Mouse (Mus musculus) erythroid progenitor cell, adult 5-6 weeks (primary cell): ENCODE measurements around the gene Gm49378. TPM values are rescaled to one million over a fixed set of nuclear protein-coding genes. Genes with fewer than 3 reads are reported as not detected.

Experiments used
- ATAC-seq: replicated peaks from 2 replicates; pipeline ENCODE4 v1.8.0; 2016; ENCODE audit warnings: moderate number of reproducible peaks, mild to moderate bottlenecking, moderate TSS enrichment, inconsistent platforms; ENCODE audit not compliant: poor library complexity, low FRiP score, severe bottlenecking
- total RNA-seq, 2 experiments: library from RNA; stranded (forward) in 1 of 2; stranded (reverse) in 1 of 2; fragments of 150-400 nt in 1 of 2; fragments of 186-747, 209-891 nt in 1 of 2; gene quantifications; 2 replicates each; pipeline versions ENCODE4 v1.2.3 to v1.2.4; 2015 to 2017; ENCODE audit warnings: low replicate concordance in 2 of 2

Gene Gm49378
- total RNA-seq, 2 experiments from 2014 or later, result 7.0 to 17.2 TPM

DNA sequence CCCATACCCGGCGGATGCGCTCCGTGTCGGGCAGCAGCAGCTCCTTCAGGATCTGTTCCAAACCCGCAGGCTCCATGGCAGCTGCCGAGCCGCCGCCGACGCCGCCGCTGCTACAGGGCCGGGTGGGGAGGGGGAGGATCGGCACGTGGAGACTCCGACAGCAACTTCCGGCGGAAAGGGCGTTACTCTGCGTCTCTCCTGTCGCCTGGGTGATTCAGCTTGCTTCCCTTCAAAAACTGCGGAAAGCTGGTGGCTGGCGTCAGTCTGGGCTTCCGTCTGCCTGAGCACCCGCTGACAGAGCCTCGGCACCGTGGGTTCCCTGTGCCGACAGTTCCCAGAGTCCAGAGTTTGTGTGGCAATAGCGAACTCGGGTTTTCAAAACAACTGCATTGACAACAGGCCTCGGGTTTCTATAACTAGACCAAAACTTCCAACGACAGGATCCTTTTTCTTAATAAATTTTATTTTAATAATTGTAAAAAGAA lies 2.1 kb downstream of the Gm49378 start, which contains the start of gene Ipo4:
Ipo4 (minus strand) TSS at position 435 of the 485 bp plus-strand sequence.
- peak; percentile 80 for ATAC-seq

DNA sequence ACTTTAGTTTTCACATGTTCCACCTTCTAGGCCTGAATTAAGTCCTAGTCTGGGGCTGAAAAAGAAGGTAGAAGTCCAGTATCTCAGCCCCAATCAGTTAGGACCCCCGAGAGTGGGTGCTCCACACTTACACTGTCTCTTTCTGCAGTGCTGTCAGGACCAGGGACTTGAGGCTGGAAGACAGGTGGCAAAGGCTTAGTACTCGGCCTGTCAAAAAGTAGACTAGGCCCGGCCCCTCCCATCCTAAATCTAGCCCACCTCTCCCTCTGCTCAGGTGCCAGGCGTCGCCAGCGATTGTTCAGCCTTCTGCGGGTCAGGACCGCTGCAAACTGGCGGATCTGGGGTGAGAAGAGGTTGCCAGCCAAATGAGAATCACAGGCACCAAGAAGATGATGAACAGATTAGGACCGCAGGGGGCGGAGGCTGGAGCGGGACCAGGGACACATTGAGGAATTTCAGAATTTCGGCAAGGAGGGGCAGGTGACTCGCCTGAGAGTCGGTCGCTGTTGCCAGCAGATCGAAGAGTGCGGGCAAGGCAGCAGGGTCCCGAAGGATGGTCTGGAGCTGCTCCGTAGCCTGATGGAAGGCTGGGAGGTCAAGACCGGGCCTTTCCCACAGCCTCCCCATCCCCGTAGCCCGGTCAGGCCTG lies 2.7 kb downstream of the Gm49378 start:
- 0 out of 2 replicates have a peak, but pooled peaks have one; percentile 12 for ATAC-seq

DNA sequence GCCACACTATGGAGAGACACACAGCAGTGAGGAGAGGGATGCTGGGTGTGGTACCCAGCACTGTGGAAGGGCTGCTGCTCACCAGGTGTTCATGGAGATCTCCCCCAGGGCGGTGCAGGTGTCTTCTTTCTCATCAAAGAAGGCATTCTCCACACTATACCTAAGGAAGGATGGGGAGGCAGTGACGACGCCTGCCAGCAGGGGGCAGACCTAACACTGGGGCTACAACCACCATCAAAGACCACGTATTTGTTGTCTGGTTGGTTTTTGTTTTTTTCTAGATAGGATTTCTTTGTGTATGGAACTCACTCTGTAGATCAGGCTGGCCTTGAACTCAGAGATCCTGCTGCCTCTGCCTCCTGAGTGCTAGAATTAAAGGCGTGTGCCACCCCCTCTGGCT lies 8.4 kb downstream of the Gm49378 start:
- peak; percentile 72 for ATAC-seq

- peak; percentile 43; the same call in 1 of the 2 replicates for ATAC-seq
These were observed 9.4 kb downstream of the Gm49378 start for GRCm38 (mm10) chr14:55628077-55628827.

DNA sequence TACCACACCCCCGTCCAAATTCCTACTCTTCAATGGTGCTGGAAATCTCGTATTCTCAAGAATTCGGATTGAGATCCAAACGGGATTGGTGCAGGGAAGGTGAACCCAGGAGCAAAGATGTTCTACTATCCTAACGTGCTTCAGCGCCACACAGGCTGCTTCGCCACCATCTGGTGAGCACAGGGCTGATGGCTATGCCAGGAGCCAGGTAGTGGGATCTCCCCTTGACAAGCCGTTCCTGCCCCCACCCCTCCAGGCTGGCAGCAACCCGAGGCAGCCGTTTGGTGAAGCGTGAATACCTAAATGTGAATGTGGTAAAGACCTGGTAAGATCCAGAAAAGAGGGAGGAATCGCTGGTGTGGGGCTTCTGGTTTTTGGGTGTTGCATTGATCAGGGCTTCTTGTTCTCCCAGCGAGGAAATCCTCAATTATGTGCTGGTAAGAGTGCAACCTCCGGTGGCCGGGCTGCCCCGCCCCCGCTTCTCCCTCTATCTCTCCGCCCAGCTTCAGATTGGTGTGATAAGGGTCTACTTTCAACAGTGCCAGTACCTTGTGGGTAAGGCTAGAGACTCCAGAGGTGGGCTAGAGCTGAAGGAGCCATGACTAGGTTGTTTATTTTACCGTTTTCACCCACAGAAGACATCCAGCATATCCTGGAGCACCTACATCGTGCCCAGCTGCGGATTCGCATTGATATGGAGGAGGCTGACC lies 19.1 kb downstream of the Gm49378 start:
- peak; percentile 60 for ATAC-seq

- ATAC-seq, result peak; percentile 84
These were observed 19.9 kb downstream of the Gm49378 start, which contains the start of gene Rec8 for GRCm38 (mm10) chr14:55617822-55618221. Gene Rec8 (plus strand): TSS chr14:55618037.

DNA sequence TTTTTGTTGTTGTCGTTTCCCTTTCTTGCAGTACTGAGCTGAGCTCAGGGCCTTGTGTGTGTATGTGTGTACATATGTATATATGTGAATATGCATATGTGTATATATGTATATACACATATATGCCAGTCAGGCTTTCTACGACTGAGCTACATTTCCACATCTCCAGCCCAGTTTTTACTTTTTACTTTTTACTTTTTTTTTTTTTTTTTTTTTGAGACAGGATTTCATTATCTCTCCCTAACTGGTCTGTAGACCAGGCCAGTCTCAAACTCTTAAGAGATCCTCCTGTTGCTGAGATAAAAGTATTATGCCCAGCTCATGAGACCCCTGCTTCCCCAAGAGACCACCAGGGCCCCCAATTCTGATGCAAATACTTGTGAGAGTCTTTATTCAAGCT lies 20.9 kb downstream of the Gm49378 start:
- no peak for ATAC-seq

DNA sequence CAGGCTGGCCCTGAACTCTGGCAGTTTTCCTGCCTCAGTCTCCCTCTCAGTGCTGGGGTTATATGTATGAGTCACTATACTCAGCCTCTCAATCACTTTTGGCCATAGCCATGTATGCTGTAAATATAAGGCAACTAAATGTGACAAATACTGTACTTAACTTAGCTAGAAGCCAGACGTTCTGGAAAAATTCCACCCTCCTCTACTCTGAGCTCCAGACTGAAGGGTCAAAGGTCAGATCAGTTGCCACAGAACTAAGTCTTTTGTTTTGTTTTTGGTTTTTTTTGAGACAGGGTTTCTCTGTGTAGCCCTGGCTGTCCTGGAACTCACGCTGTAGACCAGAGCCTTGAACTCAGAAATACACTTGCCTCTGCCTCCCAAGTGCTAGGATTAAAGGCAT lies 21.8 kb downstream of the Gm49378 start:
- ATAC-seq, result no peak

GRCm38 (mm10) chr14:55614565-55615178 lies 23.0 kb downstream of the Gm49378 start:
- ATAC-seq, result peak; percentile 46

GRCm38 (mm10) chr14:55613346-55613745 lies 24.3 kb downstream of the Gm49378 start:
- ATAC-seq, result no peak

GRCm38 (mm10) chr14:55608339-55608738 lies 29.4 kb downstream of the Gm49378 start:
- ATAC-seq, result no peak

- ATAC-seq, result 0 out of 2 replicates have a peak, but pooled peaks have one; percentile 27
These were observed 31.8 kb downstream of the Gm49378 start for GRCm38 (mm10) chr14:55605743-55606459.

- ATAC-seq, result no peak
These were observed 32.9 kb downstream of the Gm49378 start for GRCm38 (mm10) chr14:55604823-55605222.

GRCm38 (mm10) chr14:55603633-55604576 lies 33.8 kb downstream of the Gm49378 start:
- ATAC-seq, result peak; percentile 89

- peak; percentile 11 for ATAC-seq
These were observed 34.4 kb downstream of the Gm49378 start, which contains the start of gene Irf9 for GRCm38 (mm10) chr14:55603271-55603632. Gene Irf9 (plus strand): TSS chr14:55603571.

DNA sequence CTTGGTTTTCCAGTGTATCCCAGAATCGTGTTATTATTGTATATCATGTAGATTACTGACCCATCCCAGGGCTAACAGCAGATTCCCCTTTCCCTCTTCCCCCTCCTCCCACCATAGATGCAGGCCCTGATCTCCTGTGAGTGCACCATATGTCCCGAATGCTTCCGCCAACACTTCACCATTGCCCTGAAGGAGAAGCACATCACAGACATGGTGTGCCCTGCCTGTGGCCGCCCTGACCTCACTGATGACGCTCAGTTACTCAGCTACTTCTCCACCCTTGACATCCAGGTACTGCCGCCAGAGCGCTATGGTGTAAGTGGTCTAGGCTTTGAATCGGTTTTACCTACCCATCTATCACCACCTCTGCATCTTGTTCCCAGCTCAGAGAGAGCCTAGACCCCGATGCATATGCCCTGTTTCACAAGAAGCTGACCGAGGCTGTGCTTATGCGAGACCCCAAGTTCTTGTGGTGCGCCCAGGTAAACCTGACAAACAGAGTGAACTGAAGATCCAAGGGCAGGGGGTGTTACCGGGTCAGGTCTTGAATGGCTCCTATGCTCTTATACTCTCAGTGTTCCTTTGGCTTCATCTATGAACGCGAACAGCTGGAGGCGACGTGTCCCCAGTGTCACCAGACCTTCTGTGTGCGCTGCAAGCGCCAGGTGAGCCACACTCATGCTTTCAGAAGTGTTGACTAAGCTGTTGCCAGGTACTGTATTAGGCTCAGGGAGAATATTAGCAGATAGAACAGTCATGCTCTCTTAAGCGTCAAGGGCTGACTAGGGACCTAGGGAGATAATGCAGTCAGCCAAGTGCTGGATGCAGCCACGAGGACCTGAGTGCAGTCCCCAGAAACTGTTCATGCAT lies 38.9 kb downstream of the Gm49378 start:
- no peak for ATAC-seq

GRCm38 (mm10) chr14:55596036-55596690 lies 41.5 kb downstream of the Gm49378 start:
- no peak for ATAC-seq
